Mouse (Mus musculus) thymus, postnatal 14 days (tissue): ENCODE results near the gene Cdcp2.

Source experiments
- DNase-seq: peaks from one replicate; pipeline ENCODE4 v3.0.0; 2021

Cdcp2 gene

GRCm38 (mm10) chr4:107135663-107136062 lies 39.0 kb downstream of the Cdcp2 start:
- DNase-seq, result no peak

GRCm38 (mm10) chr4:107136531-107136930 lies 39.8 kb downstream of the Cdcp2 start:
- DNase-seq, result no peak

GRCm38 (mm10) chr4:107138948-107139835 lies 42.5 kb downstream of the Cdcp2 start:
- DNase-seq, result no peak

DNA sequence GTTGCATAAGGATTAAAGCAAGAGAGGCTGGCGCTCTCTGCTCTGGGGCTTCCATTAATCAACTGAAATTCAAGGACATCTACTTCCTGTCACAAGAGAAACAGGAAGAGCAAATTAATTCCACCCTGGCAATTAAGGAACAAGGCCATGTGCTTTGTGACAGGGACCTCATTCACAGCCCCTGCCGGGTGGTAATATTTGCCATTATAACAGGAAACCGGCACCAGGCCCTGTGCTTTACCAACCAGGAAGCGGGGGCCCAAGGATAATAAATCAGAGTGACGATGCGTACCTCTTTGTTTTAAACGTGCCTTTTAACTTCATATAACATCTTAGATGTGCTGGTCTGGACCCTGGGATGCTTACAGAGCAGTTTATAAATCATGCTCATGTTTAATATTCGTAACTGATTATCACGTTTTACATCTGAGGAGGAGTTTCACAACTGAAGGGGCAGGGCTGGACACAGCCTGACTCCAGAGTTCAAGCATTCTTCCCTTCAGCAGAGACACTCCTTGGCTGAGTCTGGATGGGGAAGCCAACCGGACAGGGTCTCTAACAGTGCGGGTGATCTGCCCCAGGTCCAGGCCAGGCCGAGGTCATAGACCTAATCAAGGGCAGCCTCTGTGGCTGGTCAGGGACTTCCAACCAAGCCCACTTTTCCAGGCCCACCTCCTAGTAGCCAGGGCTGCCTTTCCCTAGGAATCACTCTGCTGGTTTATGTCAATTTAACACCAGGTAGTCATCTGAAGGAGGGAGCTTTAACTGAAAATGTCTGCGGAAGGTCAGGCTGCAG lies 43.3 kb downstream of the Cdcp2 start:
- no peak for DNase-seq

DNA sequence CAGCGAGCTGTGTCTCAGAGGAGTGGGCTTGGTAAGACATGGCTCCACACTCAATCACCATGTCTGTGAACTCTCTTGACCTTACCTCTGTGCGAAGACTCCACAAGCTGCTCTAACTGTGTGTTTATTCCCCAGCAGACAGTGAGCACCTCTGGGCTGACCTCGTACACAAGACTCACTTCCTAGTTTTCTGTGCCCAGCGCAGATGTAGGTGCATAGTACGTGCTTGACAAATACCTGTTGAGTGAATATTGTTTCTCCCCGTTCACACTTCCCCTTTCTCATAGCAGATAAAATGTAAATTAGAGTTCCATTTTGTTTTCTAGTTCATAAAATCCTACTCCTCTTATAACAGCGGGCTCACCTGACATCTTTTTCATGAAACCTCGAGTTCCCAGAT lies 46.8 kb downstream of the Cdcp2 start:
- no peak for DNase-seq

DNA sequence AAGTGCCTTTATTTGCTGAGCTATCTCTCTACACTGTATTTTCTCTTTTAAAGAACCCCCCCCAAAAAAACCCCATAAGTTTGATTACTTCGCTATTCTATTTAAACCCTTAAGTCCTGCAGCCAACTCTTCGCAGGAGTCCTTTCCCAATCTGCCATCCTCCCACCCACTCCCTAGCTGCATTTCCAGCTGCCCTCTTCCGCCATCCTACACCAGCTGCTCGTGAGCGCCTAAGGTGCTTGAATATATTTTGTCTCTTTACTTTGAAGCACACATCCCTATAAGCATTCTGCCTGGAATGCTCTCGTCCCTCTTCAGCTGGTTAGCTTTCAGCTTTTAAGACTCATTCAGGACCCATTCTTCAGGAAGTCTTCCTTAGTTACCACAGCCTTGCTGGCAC lies 54.3 kb downstream of the Cdcp2 start:
- DNase-seq, result no peak

- DNase-seq, result no peak
Measured at GRCm38 (mm10) chr4:107152571-107152970, 55.9 kb downstream of the Cdcp2 start.

GRCm38 (mm10) chr4:107156983-107157401 lies 60.3 kb downstream of the Cdcp2 start:
- DNase-seq, result no peak

DNA sequence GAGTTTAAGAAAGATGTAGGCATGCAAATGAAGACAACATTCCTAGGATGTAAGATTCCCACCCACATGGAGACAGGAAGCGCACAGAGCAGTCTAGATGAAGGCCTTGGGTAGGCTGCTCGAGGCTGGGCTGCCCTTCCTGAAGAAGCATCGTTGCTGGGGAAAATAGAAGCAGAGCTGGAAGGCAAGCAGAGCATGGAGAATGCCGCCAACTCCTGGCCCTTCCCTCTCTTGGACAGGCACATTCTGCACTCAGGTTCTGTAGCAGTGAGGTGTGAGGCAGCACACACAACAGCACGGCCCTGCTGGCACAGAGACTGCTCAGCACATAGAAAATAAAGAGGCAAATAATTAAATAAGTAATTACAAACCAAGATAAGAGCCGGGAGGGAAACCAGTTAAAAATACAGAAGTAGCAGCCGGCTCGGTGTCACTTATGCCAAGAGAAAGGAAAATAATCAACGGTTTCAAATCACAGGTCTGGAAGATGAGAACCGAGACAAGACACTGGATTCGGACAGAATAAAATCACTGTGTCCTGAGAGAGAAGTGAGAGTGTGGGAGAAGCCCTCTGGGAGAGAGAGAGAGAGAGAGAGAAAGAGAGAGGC lies 62.6 kb downstream of the Cdcp2 start:
- DNase-seq, result no peak

- DNase-seq, result no peak
Measured at GRCm38 (mm10) chr4:107160181-107160580, 63.5 kb downstream of the Cdcp2 start.
